14 mouse cellular contexts compared by ENCODE assay signal in genomic region chr3:89492701-89493151, GRCm38 (mm10). TPM values are rescaled to one million over a fixed set of nuclear protein-coding genes. Genes with fewer than 3 reads are reported as not detected.
A peak's percentile ranks its signal among the peaks of the same experiment; 100 is the strongest.
DNase-seq lines count a peak whose midpoint lies in the region; ATAC-seq lines count a peak whose summit lies in the region.
"Had no signal": no experiment of that assay in that cellular context is flagged by ENCODE, and none has a peak within 500 bp of the region (broad histone marks: within the 10 kb centered on the region; RNA-seq: fewer than 3 reads in every experiment).

No protein-coding gene starts in this region.

- H3K36me3 ChIP-seq in liver, embryonic 12.5 days = no peaks in the 10 kb centered on the region
- H3K36me3 ChIP-seq: hindbrain, embryonic 12.5 days; neural tube, embryonic 12.5 days had no signal

- intact Hi-C loops in left cerebral cortex, postnatal 4 days (cut with DNase I) = no loop called here

- H3K27me3 ChIP-seq in liver, embryonic 12.5 days (replicated peaks) = peaks cover 11% of the 10 kb centered on the region
- H3K27me3 ChIP-seq: hindbrain, embryonic 12.5 days; neural tube, embryonic 12.5 days had no signal

- ATAC-seq in liver, embryonic 12.5 days = no peak
- ATAC-seq: forebrain, embryonic 14.5 days had no signal

- peak; percentile 30 for DNase-seq in embryo, embryonic 9.5 days (ENCODE audit: extremely low spot score)
- DNase-seq in forelimb bud, embryonic 11.5 days (ENCODE audit: low read depth, low spot score) = peak; percentile 43
- peak; percentile 67 to 85 for DNase-seq in kidney, postnatal 36 days
- DNase-seq in lung, postnatal 10 days = peak; percentile 31
- DNase-seq in left cerebral cortex, postnatal 4 days = no peak
- no peak for DNase-seq in right cerebral cortex, adult 2 months (ENCODE audit: low spot score in 2 of 2)
- DNase-seq in spleen, postnatal 14 days (ENCODE audit: low spot score in 2 of 2) = no peak
- DNase-seq: cerebellum, postnatal 14 days had no signal

- H3K9me3 ChIP-seq in liver, embryonic 12.5 days (replicated peaks) = no peaks in the 10 kb centered on the region
- H3K9me3 ChIP-seq: hindbrain, embryonic 12.5 days; neural tube, embryonic 12.5 days had no signal

- H3K9ac ChIP-seq in liver, embryonic 12.5 days = no peak overlapping the region
- H3K9ac ChIP-seq: hindbrain, embryonic 12.5 days; neural tube, embryonic 12.5 days had no signal

- WGBS in liver, embryonic 12.5 days (ENCODE audit: insufficient replicate concordance) = 48% methylated on average over 8 of the region's 8 CpGs

- H3K4me1 ChIP-seq in liver, embryonic 12.5 days = no peaks in the 10 kb centered on the region
- H3K4me1 ChIP-seq: megakaryocyte, embryonic 14.5 days had no signal

- H3K27ac ChIP-seq in liver, embryonic 12.5 days = no peak overlapping the region
- H3K27ac ChIP-seq: hindbrain, embryonic 12.5 days; neural tube, embryonic 12.5 days had no signal

- H3K4me3 ChIP-seq in liver, embryonic 12.5 days = no peak overlapping the region
- H3K4me3 ChIP-seq: hindbrain, embryonic 12.5 days; megakaryocyte, embryonic 14.5 days; neural tube, embryonic 12.5 days had no signal

- no peak overlapping the region for H3K4me2 ChIP-seq in liver, embryonic 12.5 days
- H3K4me2 ChIP-seq: heart, embryonic 11.5 days; hindbrain, embryonic 12.5 days; neural tube, embryonic 12.5 days had no signal

RNA-seq across cellular contexts. Expression of gene Kcnn3, which starts 27.2 kb away (rescaled TPM):
- total RNA-seq in left cerebral cortex, postnatal 4 days (2021) = 10 to 100 TPM; 19.5 to 20.7 TPM
- 0.12 TPM in 1 of 2 replicates, not detected in the other for polyA plus RNA-seq in liver, embryonic 12.5 days (2016; fragmentation: Nextera tagmentation; extraction: Ambion mirVana)

RNA-seq across cellular contexts. Expression of gene Pmvk, which starts 38.4 kb away (rescaled TPM):
- total RNA-seq in left cerebral cortex, postnatal 4 days (2021) = 10 to 100 TPM; 43.7 to 53.4 TPM
- 39.1 and 40.5 TPM in 2 replicates for polyA plus RNA-seq in liver, embryonic 12.5 days (2016; fragmentation: Nextera tagmentation; extraction: Ambion mirVana)

RNA-seq across cellular contexts. Expression of gene Pbxip1, which starts 56.2 kb away (rescaled TPM):
- 10 to 100 TPM; 17.1 to 17.5 TPM for total RNA-seq in left cerebral cortex, postnatal 4 days (2021)
- 8.3 and 9.2 TPM in 2 replicates for polyA plus RNA-seq in liver, embryonic 12.5 days (2016; fragmentation: Nextera tagmentation; extraction: Ambion mirVana)

Comparison
In these comparisons a context has a peak if more than half of its experiments do, and no peak if none do; other contexts are left out.
1. DNase-seq: peak in embryo, embryonic 9.5 days (single experiment), forelimb bud, embryonic 11.5 days (single experiment), kidney, postnatal 36 days (2 of 2) and lung, postnatal 10 days (single experiment); none in left cerebral cortex, postnatal 4 days (single experiment), right cerebral cortex, adult 2 months (0 of 2) and spleen, postnatal 14 days (0 of 2).